Mouse (Mus musculus): ENCODE results near the gene Il13. TPM values are rescaled to one million over a fixed set of nuclear protein-coding genes. Genes with fewer than 3 reads are reported as not detected.

Il13 gene
- polyA plus RNA-seq, 1 experiment, result 0.09 TPM

- no peak for DNase-seq (ENCODE audit: low read depth, low spot score)
- 61% methylated on average over 9 of the region's 9 CpGs for WGBS
Measured at GRCm38 (mm10) chr11:53635590-53636182, 1.2 kb upstream of the Il13 start.

GRCm38 (mm10) chr11:53633644-53634043 lies 858 bp downstream of the Il13 start:
- WGBS, result 81% methylated on average over 7 of the region's 7 CpGs
- no peak for DNase-seq (ENCODE audit: low read depth, low spot score)

DNA sequence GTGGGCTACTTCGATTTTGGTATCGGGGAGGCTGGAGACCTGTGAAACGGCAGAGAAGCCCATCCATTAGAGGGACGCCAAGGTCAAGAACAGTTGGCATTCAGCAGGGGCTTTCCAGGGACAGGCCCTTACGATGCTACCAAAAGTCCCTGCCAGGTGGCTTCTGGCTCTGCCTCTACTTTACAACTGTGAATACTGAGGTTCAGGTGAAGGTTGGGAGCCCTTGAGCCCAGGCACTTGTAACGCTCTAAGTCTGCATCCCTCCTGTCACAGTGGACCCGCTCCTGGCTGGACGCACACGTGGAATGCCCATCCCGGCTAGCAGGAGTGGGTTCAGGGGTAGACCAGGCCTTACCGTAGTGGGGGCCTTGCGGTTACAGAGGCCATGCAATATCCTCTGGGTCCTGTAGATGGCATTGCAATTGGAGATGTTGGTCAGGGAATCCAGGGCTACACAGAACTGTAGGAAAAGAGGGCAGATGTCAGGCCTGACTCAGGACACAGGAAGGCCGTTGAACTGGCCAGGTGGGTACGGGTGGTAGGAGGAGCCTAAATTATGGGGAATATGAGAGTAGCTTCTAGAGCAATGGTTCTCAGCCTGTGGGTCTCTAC lies 2.3 kb downstream of the Il13 start:
- 73% methylated on average over 14 of the region's 14 CpGs for WGBS
- DNase-seq (ENCODE audit: low read depth, low spot score), result no peak

- peak; percentile 42 for DNase-seq (ENCODE audit: low read depth, low spot score)
- WGBS, result 21% methylated on average over 1 of the region's 1 CpGs
Measured at GRCm38 (mm10) chr11:53627859-53628258, 6.6 kb downstream of the Il13 start.

- 75% methylated on average over 17 of the region's 17 CpGs for WGBS
- DNase-seq (ENCODE audit: low read depth, low spot score), result no peak
Measured at GRCm38 (mm10) chr11:53626802-53627373, 7.6 kb downstream of the Il13 start.

DNA sequence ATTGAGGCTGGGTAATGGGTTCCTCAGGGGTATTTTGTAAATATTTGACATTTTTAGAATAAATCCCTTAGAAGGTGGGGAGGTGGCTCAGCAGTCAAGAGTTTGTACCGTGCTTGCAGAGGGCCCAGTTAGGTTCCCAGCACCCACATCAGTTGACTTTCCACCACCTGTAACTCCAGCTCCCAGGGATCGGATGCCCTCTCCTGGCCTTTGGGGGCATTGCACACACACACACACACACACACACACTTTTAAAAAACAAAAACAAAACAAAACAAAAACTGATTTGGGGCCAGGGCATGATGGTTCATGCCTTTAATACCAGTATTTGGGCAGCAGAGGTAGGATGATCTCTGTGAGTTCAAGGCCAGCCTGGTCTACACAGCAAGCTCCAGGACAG lies 10.4 kb downstream of the Il13 start:
- WGBS, result 94% methylated on average over 2 of the region's 2 CpGs
- DNase-seq (ENCODE audit: low read depth, low spot score), result no peak

DNA sequence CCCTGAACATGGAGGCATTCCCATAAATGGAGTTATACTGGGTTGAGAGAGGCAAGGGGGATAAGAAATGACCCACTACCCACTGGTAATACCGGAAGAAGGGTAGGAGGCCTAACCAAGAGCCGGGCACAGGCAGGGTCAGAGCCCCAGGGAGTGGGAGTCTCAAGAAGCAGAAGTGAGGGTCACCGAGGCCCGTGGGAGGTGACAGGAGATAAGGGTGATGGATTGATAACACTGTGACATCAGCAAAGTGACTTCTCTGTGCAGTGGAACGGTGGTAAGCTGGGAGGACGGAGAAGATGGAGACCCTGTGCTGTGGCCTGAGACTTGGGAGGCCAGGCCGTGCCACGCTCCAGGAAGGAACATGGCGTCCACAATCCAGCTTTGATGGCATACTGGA lies 10.9 kb downstream of the Il13 start:
- DNase-seq (ENCODE audit: low read depth, low spot score), result no peak
- WGBS, result 93% methylated on average over 9 of the region's 9 CpGs

- no peak for DNase-seq (ENCODE audit: low read depth, low spot score)
- WGBS, result 70% methylated on average over 6 of the region's 6 CpGs
Measured at GRCm38 (mm10) chr11:53622440-53622806, 12.1 kb downstream of the Il13 start.

DNA sequence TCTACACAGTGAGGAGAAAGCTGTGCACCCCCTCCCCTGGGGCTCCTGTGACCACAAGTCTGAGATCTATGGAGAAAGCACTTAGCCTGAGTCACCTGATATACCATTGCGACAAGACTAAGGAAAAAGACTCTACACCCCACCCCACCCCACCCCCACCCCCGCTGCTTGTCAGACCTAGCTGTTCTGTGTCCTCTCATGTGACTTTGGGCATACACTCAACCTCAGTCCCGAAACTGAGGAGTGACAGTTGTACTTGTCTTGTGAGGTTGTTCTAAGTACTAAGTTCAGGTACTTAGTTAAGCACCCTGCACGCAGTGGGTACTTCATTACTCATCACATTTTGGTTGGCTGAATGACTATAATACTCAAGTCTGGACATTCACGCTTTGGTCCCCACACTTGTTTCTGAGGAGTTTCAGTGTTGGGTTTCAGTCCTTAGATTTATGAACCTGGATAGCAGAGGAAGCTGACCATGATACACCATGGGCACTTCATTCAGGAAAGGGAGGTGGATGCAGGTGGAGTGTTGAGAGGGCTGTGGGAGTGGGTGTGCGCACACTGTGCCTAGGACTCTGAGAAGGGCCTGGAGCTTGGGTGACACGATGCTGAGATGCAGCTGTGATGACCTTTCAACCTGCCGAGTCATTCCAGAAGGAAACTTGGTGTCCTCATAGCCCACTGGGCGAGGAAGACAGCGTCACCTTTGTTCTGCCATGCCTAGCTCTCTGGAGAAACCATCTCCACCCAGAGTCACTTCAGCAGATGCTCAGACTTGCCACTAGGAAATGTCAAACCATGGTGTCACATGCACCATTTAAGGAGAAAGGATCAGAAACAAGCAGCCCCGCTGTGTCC lies 12.7 kb downstream of the Il13 start:
- 81% methylated on average over 11 of the region's 11 CpGs for WGBS

DNA sequence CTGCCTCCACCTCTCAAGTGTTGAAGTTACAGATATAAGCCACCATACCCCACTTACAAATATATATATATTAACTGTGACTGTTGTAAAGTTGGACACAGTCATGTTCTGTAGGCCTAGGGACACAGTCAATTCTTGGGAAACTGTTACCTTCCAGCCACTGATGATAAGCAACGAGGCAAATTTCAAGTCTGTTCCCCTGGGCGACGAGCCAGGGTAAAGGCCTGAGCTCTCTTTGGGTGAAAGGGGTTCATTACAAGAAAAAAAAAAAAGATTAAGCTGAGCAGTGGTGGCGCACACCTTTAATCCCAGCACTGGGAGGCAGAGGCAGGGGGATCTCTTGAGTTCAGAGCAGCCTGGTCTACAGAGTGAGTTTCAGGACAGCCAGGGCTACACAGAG lies 14.4 kb downstream of the Il13 start:
- WGBS, result 79% methylated on average over 4 of the region's 4 CpGs
- no peak for DNase-seq (ENCODE audit: low read depth, low spot score)

More for the DNA sequence above, 12.7 kb downstream of the Il13 start:
- no peak for DNase-seq (ENCODE audit: low read depth, low spot score)

- WGBS, result 72% methylated on average over 6 of the region's 6 CpGs
- no peak for DNase-seq (ENCODE audit: low read depth, low spot score)
Measured at GRCm38 (mm10) chr11:53619428-53619827, 15.1 kb downstream of the Il13 start.

- 55% methylated on average over 7 of the region's 7 CpGs for WGBS
- no peak for DNase-seq (ENCODE audit: low read depth, low spot score)
Measured at GRCm38 (mm10) chr11:53618619-53619198, 15.8 kb downstream of the Il13 start, which contains the start of gene Il4. Gene Il4, minus strand, starts transcription at chr11:53618669.

- WGBS, result 68% methylated on average over 4 of the region's 4 CpGs
- no peak for DNase-seq (ENCODE audit: low read depth, low spot score)
Measured at GRCm38 (mm10) chr11:53617562-53618109, 16.9 kb downstream of the Il13 start.

GRCm38 (mm10) chr11:53616748-53617558 lies 17.5 kb downstream of the Il13 start:
- 58% methylated on average over 8 of the region's 8 CpGs for WGBS
- DNase-seq (ENCODE audit: low read depth, low spot score), result no peak

DNA sequence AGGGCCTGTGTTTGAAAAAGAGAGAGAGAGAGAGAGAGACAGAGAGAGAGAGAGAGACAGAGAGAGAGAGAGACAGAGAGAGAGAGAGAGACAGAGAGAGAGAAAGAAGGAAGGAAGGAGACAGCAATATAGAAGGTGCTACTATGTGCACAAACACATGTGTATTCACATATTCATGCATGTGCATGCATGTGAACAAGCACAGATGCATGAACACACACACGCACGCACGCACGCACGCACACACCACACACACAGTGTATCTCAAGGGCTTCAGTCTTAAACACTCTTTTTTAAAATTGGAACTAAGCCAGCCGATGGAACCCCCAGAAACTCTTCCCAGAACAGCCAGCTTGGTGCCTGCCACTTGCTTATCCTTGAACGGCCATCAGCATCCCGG lies 18.9 kb downstream of the Il13 start:
- WGBS, result 92% methylated on average over 8 of the region's 8 CpGs
- DNase-seq (ENCODE audit: low read depth, low spot score), result no peak

DNA sequence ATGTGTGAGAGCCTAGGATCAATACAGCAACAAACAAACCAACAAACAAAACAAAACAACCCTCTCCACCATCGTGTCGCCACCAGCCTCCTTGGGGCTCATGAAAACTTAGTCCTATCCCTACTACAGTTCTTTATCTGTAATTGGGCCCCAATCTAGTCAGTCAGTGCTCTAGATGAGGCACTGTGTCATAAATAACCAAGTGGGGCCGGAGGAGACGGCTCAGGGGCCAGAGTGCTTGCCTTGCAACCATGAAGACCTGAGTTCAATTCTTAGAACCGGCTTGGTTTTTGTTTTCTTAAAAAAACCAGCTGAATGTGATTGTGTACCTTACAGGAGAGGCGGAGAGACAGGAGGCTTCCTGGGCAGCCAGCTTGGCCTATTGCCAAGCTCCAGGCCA lies 19.3 kb downstream of the Il13 start:
- no peak for DNase-seq (ENCODE audit: low read depth, low spot score)
- 43% methylated on average over 6 of the region's 6 CpGs for WGBS

GRCm38 (mm10) chr11:53609672-53610071 lies 24.8 kb downstream of the Il13 start:
- no peak for DNase-seq (ENCODE audit: low read depth, low spot score)
- WGBS, result 58% methylated on average over 3 of the region's 3 CpGs

DNA sequence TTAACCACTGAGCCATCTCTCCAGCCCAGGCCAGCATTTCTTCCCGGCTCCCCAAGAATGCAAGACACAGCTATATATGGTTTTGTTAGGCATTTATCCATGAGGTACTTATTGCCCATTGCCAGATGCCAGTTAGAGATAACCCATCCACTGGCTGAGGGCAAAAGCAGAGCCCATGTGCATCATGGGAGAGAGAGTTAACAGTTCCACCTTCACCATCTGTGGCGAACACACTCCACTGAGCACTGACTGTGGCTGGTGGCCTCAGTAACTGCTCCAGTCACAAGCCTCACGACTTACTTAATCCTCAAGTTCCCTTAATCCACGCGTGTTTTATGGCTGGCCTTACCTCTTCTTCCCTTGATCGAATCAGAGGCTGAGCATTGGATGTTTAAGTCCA lies 25.3 kb downstream of the Il13 start:
- 49% methylated on average over 6 of the region's 6 CpGs for WGBS
- DNase-seq (ENCODE audit: low read depth, low spot score), result no peak

- 21% methylated on average over 12 of the region's 12 CpGs for WGBS
- no peak for DNase-seq (ENCODE audit: low read depth, low spot score)
Measured at GRCm38 (mm10) chr11:53605609-53606008, 28.9 kb downstream of the Il13 start.
